Mouse (Mus musculus) MEL (cell line): ENCODE measurements at regions not wholly inside any gene's neighbourhood (a gene's known extent, or its start where the extent isn't known, plus 50 kb on each side); places are given as distances from the start of the nearest gene placed in this dataset.

Source experiments
- DNase-seq: peaks from one replicate; pipeline ENCODE4 v3.0.0; 2011; ENCODE audit warnings: low read depth, low spot score
- H3K27ac ChIP-seq: 2 replicates; pipeline ENCODE4 v1.5.1; 2012; ENCODE audit warnings: low read depth, mild to moderate bottlenecking, control low read depth, low read length, moderate library complexity; ENCODE audit not compliant: control insufficient read depth
- H3K27me3 ChIP-seq, 2 experiments: fragments of 150-350 bp in 1 of 2; sonication (generic) in 1 of 2; 2 replicates each; pipeline ENCODE4 v1.6.1; 2012; ENCODE audit warnings: low read length in 2 of 2, mild to moderate bottlenecking in 2 of 2, improper control_type of control experiment in 1 of 2, moderate library complexity in 1 of 2; ENCODE audit not compliant: insufficient read depth in 2 of 2, control insufficient read depth in 1 of 2
- H3K36me3 ChIP-seq, 2 experiments: 2 replicates each; pipeline ENCODE4 v1.6.1; 2012 to 2014; ENCODE audit warnings: low read length in 2 of 2, improper control_type of control experiment in 1 of 2, inconsistent platforms in 1 of 2, mild to moderate bottlenecking in 1 of 2; ENCODE audit not compliant: insufficient read depth in 2 of 2, control insufficient read depth in 1 of 2
- H3K4me1 ChIP-seq, 2 experiments: fragments of 150-350 bp in 1 of 2; sonication (generic) in 1 of 2; 2 replicates each; pipeline ENCODE4 v1.6.1; 2012; ENCODE audit warnings: low read length in 2 of 2, improper control_type of control experiment in 1 of 2, mild to moderate bottlenecking in 1 of 2; ENCODE audit not compliant: insufficient read depth in 2 of 2, control insufficient read depth in 1 of 2
- H3K4me3 ChIP-seq, 2 experiments: fragments of 150-350 bp in 1 of 2; sonication (generic) in 1 of 2; 2 replicates each; pipeline ENCODE4 v1.5.1; 2012; ENCODE audit warnings: low read depth in 2 of 2, low read length in 2 of 2, mild to moderate bottlenecking in 2 of 2, moderate library complexity in 2 of 2, control low read depth in 1 of 2, improper control_type of control experiment in 1 of 2; ENCODE audit not compliant: control insufficient read depth in 1 of 2, insufficient read depth in 1 of 2
- H3K79me2 ChIP-seq: 2 replicates; pipeline ENCODE4 v1.6.1; 2012; ENCODE audit warnings: mild to moderate bottlenecking, low read length, moderate library complexity; ENCODE audit not compliant: control insufficient read depth, poor library complexity, insufficient read depth
- H3K9ac ChIP-seq: 2 replicates; pipeline ENCODE4 v1.6.1; 2012; ENCODE audit warnings: low read depth, mild to moderate bottlenecking, control low read depth, low read length, moderate library complexity; ENCODE audit not compliant: control insufficient read depth, poor library complexity, severe bottlenecking
- H3K9me3 ChIP-seq: fragments of 150-350 bp; sonication (generic); replicated peaks from 2 replicates; pipeline ENCODE4 v1.6.1; 2012; ENCODE audit warnings: mild to moderate bottlenecking, low read length, improper control_type of control experiment, moderate library complexity; ENCODE audit not compliant: insufficient read depth
- BHLHE40 ChIP-seq: IDR thresholded peaks from 2 replicates; pipeline ENCODE4 v1.6.1; 2012; ENCODE audit warnings: low read depth, mild to moderate bottlenecking, inconsistent platforms, low read length, improper control_type of control experiment, borderline replicate concordance
- CHD2 ChIP-seq: IDR thresholded peaks from 2 replicates; pipeline ENCODE4 v1.6.1; 2011; ENCODE audit warnings: low read length, improper control_type of control experiment
- CTCF ChIP-seq, 3 experiments: IDR thresholded peaks in 2 of 3; conservative IDR thresholded peaks in 1 of 3; 2 replicates each; pipeline ENCODE4 v1.5.1; 2011 to 2012; ENCODE audit warnings: low read length in 3 of 3, low read depth in 2 of 3, mild to moderate bottlenecking in 2 of 3, improper control_type of control experiment in 1 of 3, inconsistent platforms in 1 of 3, mixed read lengths in 1 of 3, moderate library complexity in 1 of 3; ENCODE audit not compliant: control insufficient read depth in 1 of 3, insufficient read depth in 1 of 3, poor library complexity in 1 of 3, severe bottlenecking in 1 of 3
- ETS1 ChIP-seq: IDR thresholded peaks from 2 replicates; pipeline ENCODE4 v1.6.1; 2012; ENCODE audit warnings: low read depth, mild to moderate bottlenecking, inconsistent platforms, low read length, improper control_type of control experiment, moderate library complexity
- GABPA ChIP-seq: IDR thresholded peaks from 2 replicates; pipeline ENCODE4 v1.6.1; 2012; ENCODE audit warnings: low read depth, mild to moderate bottlenecking, inconsistent platforms, low read length, improper control_type of control experiment, moderate library complexity
- HCFC1 ChIP-seq: IDR thresholded peaks from 2 replicates; pipeline ENCODE4 v1.6.1; 2012; ENCODE audit warnings: low read depth, mild to moderate bottlenecking, inconsistent platforms, low read length, improper control_type of control experiment, moderate library complexity
- JUND ChIP-seq: IDR thresholded peaks from 2 replicates; pipeline ENCODE4 v1.6.1; 2011; ENCODE audit warnings: low read depth, mild to moderate bottlenecking, improper control_type of control experiment, low read length
- KAT2A ChIP-seq: conservative IDR thresholded peaks from 2 replicates; pipeline ENCODE4 v1.6.1; 2012; ENCODE audit warnings: low read depth, low read length, improper control_type of control experiment, inconsistent platforms
- MAX ChIP-seq: IDR thresholded peaks from 2 replicates; pipeline ENCODE4 v1.6.1; 2011; ENCODE audit warnings: low read length, improper control_type of control experiment
- MAZ ChIP-seq: IDR thresholded peaks from 2 replicates; pipeline ENCODE4 v1.6.1; 2012; ENCODE audit warnings: low read depth, mild to moderate bottlenecking, inconsistent platforms, low read length, improper control_type of control experiment
- MXI1 ChIP-seq: IDR thresholded peaks from 2 replicates; pipeline ENCODE4 v1.6.1; 2011; ENCODE audit warnings: mild to moderate bottlenecking, low read depth, low read length, improper control_type of control experiment
- MYB ChIP-seq: IDR thresholded peaks from 2 replicates; pipeline ENCODE4 v1.6.1; 2011; ENCODE audit warnings: mild to moderate bottlenecking, low read depth, low read length, improper control_type of control experiment
- NELFE ChIP-seq: IDR thresholded peaks from 2 replicates; pipeline ENCODE4 v1.6.1; 2011; ENCODE audit warnings: low read depth, low read length, improper control_type of control experiment
- POLR2AphosphoS5 ChIP-seq: IDR thresholded peaks from 2 replicates; pipeline ENCODE4 v1.6.1; 2012; ENCODE audit warnings: low read depth, borderline replicate concordance, mild to moderate bottlenecking, inconsistent platforms, low read length, moderate library complexity, mixed read lengths
- SIN3A ChIP-seq: IDR thresholded peaks from 2 replicates; pipeline ENCODE4 v1.6.1; 2012; ENCODE audit warnings: low read length, improper control_type of control experiment, inconsistent platforms
- SMC3 ChIP-seq: IDR thresholded peaks from 2 replicates; pipeline ENCODE4 v1.6.1; 2011; ENCODE audit warnings: low read depth, low read length, improper control_type of control experiment
- TAL1 ChIP-seq: IDR thresholded peaks from 2 replicates; pipeline ENCODE4 v1.6.1; 2012; ENCODE audit warnings: mild to moderate bottlenecking, inconsistent platforms, low read length, moderate library complexity, mixed read lengths
- ZC3H11A ChIP-seq: IDR thresholded peaks from 2 replicates; pipeline ENCODE4 v1.6.1; 2012; ENCODE audit warnings: low read depth, mild to moderate bottlenecking, inconsistent platforms, low read length, improper control_type of control experiment
- ZKSCAN1 ChIP-seq: IDR thresholded peaks from 2 replicates; pipeline ENCODE4 v1.6.1; 2012; ENCODE audit warnings: low read depth, mild to moderate bottlenecking, inconsistent platforms, low read length, improper control_type of control experiment, moderate library complexity
- ZMIZ1 ChIP-seq: IDR thresholded peaks from 2 replicates; pipeline ENCODE4 v1.6.1; 2012; ENCODE audit warnings: low read depth, mild to moderate bottlenecking, inconsistent platforms, low read length, improper control_type of control experiment, moderate library complexity
- ZNF384 ChIP-seq: IDR thresholded peaks from 2 replicates; pipeline ENCODE4 v1.6.1; 2012; ENCODE audit warnings: low read depth, mild to moderate bottlenecking, inconsistent platforms, low read length, improper control_type of control experiment

- Histone ChIP-seq H3K79me2 (no peaks in the 10 kb centered on the region), H3K27me3 (no peaks in the 10 kb centered on the region), H3K9me3 (no peaks in the 10 kb centered on the region), H3K4me1 (no peaks in the 10 kb centered on the region), H3K4me3 (no peak overlapping the region), H3K9ac (no peak overlapping the region), H3K27ac (no peak overlapping the region), H3K36me3 (no peaks in the 10 kb centered on the region)
- no peak for DNase-seq
- no peak for TF ChIP-seq ETS1
- TF ChIP-seq JUND, result no peak
- TF ChIP-seq KAT2A, result no peak
- TF ChIP-seq BHLHE40, result no peak
- no peak for TF ChIP-seq ZKSCAN1
- no peak for TF ChIP-seq SMC3
Measured at GRCm38 (mm10) chr3:34443731-34444628, 206.2 kb upstream of the Sox2 start.

DNA sequence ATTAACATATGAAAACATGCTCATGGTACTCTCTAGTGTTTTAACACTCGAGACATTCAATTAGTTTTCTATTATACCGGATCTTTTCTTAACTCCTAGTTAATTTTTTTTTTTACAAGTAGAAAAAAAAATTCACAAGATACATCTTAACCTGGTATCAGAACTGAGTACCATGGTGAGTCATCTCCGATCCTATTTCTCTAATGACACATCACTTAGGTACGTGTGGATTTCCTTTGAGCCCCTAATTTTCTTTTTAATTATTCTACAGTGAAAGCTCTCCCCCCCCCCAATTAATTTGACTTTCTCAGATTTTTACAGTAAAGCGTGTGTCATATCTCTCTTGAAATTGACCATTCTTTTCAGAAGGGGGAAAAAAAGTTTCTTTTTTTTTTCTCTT lies 206.9 kb upstream of the Sox2 start:
- Histone ChIP-seq H3K4me3 (no peak overlapping the region), H3K36me3 (no peaks in the 10 kb centered on the region), H3K79me2 (no peaks in the 10 kb centered on the region), H3K27me3 (no peaks in the 10 kb centered on the region; a peak in 1 of 4 replicates), H3K9me3 (no peaks in the 10 kb centered on the region), H3K4me1 (no peaks in the 10 kb centered on the region), H3K27ac (no peak overlapping the region), H3K9ac (no peak overlapping the region)
- DNase-seq, result no peak
- no peak for TF ChIP-seq ETS1
- TF ChIP-seq MAZ, result no peak
- TF ChIP-seq GABPA, result no peak
- TF ChIP-seq MXI1, result no peak
- no peak for TF ChIP-seq ZNF384
- no peak for TF ChIP-seq ZC3H11A
- no peak for TF ChIP-seq TAL1
- TF ChIP-seq SIN3A, result no peak
- no peak for TF ChIP-seq MAX
- TF ChIP-seq NELFE, result no peak
- no peak for TF ChIP-seq CHD2
- TF ChIP-seq CTCF (IDR thresholded peaks at IDR 0.05 in 2 of 3, conservative IDR thresholded peaks at IDR 0.05 in 1 of 3; ENCODE audit: control insufficient read depth in 1 of 3, insufficient read depth in 1 of 3, low read depth in 2 of 3, low read length in 3 of 3, poor library complexity in 1 of 3, severe bottlenecking in 1 of 3), result no peak
- TF ChIP-seq POLR2AphosphoS5, result no peak
- TF ChIP-seq ZMIZ1, result no peak
- no peak for TF ChIP-seq MYB
- no peak for TF ChIP-seq HCFC1
- no peak for TF ChIP-seq KAT2A
